Mouse (Mus musculus) heart, adult 2 months (tissue): Measurements from ENCODE around the gene Acot12.
A peak's percentile ranks its signal among the peaks of the same experiment; 100 is the strongest.

Experiments used
- CTCF ChIP-seq: fragments of 200-600 bp; IDR thresholded peaks from 2 replicates; pipeline ENCODE4 v1.8.1; 2022; ENCODE audit warnings: antibody characterized with exemption, mild to moderate bottlenecking, moderate library complexity
- EP300 ChIP-seq: fragments of 200-500 bp; IDR thresholded peaks from 2 replicates; pipeline ENCODE4 v1.6.1; 2011; ENCODE audit warnings: low read depth, low read length, control low read depth; ENCODE audit not compliant: insufficient read depth
- POLR2A ChIP-seq: fragments of 200-500 bp; IDR thresholded peaks from 2 replicates; pipeline ENCODE4 v1.6.1; 2011; ENCODE audit warnings: mild to moderate bottlenecking, low read depth, low read length, control low read depth; ENCODE audit not compliant: insufficient read depth

DNA sequence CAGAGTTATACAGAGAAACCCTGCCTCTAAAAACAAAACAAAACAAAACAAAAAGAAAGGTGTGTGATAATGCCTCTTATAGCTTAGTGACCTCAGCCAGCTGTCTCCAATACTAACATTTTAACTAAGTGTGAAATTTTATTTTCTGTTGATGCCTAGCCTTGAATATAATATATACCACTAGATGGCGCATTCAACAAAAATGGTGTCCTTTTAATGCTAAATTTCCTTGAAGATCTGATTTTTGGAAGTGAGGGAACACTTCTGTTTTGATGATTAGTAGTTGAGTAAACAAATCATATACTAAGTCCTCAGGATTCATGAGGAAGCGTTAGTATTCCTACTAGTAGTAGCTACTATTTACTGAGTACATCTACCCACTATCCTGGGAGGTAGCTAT lies 68.2 kb downstream of the Acot12 start:
- peak; percentile 80 for TF ChIP-seq CTCF
- TF ChIP-seq POLR2A = no peak
- no peak for TF ChIP-seq EP300
